Mouse (Mus musculus) urinary bladder, postnatal 36 days (tissue): ENCODE measurements at regions not wholly inside any gene's neighbourhood (a gene's known extent, or its start where the extent isn't known, plus 50 kb on each side); places are given as distances from the start of the nearest gene placed in this dataset.

ENCODE experiments used
- DNase-seq, 2 experiments: peaks; one replicate each; pipeline ENCODE4 v3.0.0; 2022; ENCODE audit warnings: low spot score in 2 of 2, mixed read lengths in 1 of 2

- DNase-seq = no peak
Observed at GRCm38 (mm10) chr14:61998259-61998658, 294.1 kb upstream of the Rnaseh2b start.

- DNase-seq = no peak
Observed at GRCm38 (mm10) chr14:62001481-62001949, 290.9 kb upstream of the Rnaseh2b start.

GRCm38 (mm10) chr14:62002131-62002530 lies 290.3 kb upstream of the Rnaseh2b start:
- DNase-seq = no peak

GRCm38 (mm10) chr14:62003013-62003781 lies 289.2 kb upstream of the Rnaseh2b start:
- no peak for DNase-seq

GRCm38 (mm10) chr14:62003797-62004196 lies 288.6 kb upstream of the Rnaseh2b start:
- no peak for DNase-seq

- no peak for DNase-seq
Observed at GRCm38 (mm10) chr14:62008707-62009106, 283.7 kb upstream of the Rnaseh2b start.

- DNase-seq = no peak
Observed at GRCm38 (mm10) chr14:62018804-62019203, 273.6 kb upstream of the Rnaseh2b start.

- DNase-seq = no peak
Observed at GRCm38 (mm10) chr14:62020996-62021395, 271.4 kb upstream of the Rnaseh2b start.

- no peak for DNase-seq
Observed at GRCm38 (mm10) chr14:62022193-62022592, 270.2 kb upstream of the Rnaseh2b start.

- DNase-seq = no peak
Observed at GRCm38 (mm10) chr14:62023022-62023421, 269.4 kb upstream of the Rnaseh2b start.

- DNase-seq = no peak
Observed at GRCm38 (mm10) chr14:62027751-62028279, 264.6 kb upstream of the Rnaseh2b start.

- DNase-seq = no peak
Observed at GRCm38 (mm10) chr14:62030059-62030458, 262.3 kb upstream of the Rnaseh2b start.

GRCm38 (mm10) chr14:62033661-62034060 lies 258.7 kb upstream of the Rnaseh2b start:
- DNase-seq = no peak

GRCm38 (mm10) chr14:62034664-62035063 lies 257.7 kb upstream of the Rnaseh2b start:
- DNase-seq = no peak

- DNase-seq = no peak
Observed at GRCm38 (mm10) chr14:62035416-62035815, 257.0 kb upstream of the Rnaseh2b start.

GRCm38 (mm10) chr14:62037514-62037913 lies 254.9 kb upstream of the Rnaseh2b start:
- peak; percentile 6 to 7 for DNase-seq

- DNase-seq = no peak
Observed at GRCm38 (mm10) chr14:62037917-62038316, 254.5 kb upstream of the Rnaseh2b start.

- DNase-seq = peak; percentile 47 to 59
Observed at GRCm38 (mm10) chr14:62042305-62043116, 249.9 kb upstream of the Rnaseh2b start.

- no peak for DNase-seq
Observed at GRCm38 (mm10) chr14:62043117-62043422, 249.3 kb upstream of the Rnaseh2b start.

GRCm38 (mm10) chr14:62050941-62051340 lies 241.4 kb upstream of the Rnaseh2b start:
- DNase-seq = no peak

GRCm38 (mm10) chr14:62051923-62052322 lies 240.5 kb upstream of the Rnaseh2b start:
- DNase-seq = no peak

- no peak for DNase-seq
Observed at GRCm38 (mm10) chr14:62053004-62053403, 239.4 kb upstream of the Rnaseh2b start.

- no peak for DNase-seq
Observed at GRCm38 (mm10) chr14:62057096-62057495, 235.3 kb upstream of the Rnaseh2b start.
